Mouse (Mus musculus) ZHBTc4 (cell line): ENCODE data around the gene Smo.

ENCODE experiments used
- DNase-seq: peaks from one replicate; pipeline ENCODE4 v3.0.0-alpha.2; 2011; ENCODE audit warnings: low read depth, low spot score

Gene Smo

GRCm38 (mm10) chr6:29774161-29774560 lies 38.9 kb downstream of the Smo start:
- DNase-seq = no peak

DNA sequence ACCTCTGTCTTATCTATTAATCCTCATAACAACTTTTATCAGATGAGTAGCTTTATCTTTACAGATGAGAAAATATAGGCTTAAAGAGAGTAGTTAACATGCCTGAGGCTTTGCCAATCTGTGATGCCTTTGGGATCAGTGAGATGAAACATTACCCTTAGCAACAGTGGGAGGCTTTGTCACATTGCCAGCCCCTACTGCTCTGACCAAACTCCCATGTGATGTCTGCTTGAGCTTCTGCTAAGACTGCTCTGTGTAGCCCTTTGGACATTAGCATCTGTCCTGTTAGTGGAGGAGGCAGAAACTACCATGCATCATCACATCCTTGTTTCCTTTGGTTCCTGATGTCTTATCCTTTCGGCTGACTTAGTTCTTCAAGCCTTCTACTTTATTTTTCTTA lies 40.3 kb downstream of the Smo start:
- no peak for DNase-seq

DNA sequence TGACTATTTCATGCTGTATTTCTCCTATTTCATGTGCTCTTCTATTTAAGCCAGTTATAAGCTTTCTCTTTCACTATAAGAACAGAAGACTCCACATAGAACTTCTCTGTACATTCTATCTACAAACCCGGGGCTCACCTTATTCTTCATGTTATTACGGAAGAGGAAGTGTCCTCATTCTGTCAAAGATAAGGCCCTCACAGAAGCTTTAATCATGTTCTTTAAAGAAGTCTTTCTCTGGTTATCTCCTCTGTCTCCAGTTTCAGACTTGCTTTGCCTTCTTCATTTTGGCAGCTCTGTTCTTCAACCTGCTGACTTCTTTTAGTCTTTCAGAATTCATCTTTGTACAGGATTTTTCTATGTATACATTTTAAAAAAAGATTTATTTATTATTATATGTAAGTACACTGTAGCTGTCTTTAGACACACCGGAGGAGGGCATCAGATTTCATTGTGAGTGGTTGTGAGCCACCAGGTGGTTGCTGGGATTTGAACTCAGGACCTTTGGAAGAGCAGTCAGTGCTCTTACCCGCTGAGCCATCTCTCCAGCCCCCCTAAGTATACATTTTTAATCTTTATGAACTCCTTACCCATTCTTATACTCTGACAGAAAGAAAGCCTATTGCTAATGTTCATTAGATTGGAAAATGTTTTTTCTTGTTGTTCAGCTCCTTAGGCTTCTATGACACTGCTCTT lies 41.4 kb downstream of the Smo start:
- DNase-seq = no peak

DNA sequence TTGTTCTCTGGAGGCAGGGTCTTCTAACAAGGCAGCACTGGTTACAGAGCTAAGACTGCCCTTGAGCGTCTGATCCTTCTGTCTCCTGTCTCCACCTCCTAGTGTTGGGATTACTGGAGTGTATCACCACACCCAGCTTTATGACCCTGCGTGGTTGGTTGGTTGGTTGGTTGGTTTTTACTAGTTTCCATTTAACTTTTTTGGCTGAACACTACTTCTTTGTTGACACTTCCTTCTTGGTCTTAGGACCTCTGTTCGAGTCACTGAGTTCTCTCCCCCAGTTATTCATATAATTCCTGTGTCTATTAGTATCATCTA lies 41.9 kb downstream of the Smo start:
- peak; percentile 55 for DNase-seq

GRCm38 (mm10) chr6:29780082-29780481 lies 44.8 kb downstream of the Smo start:
- DNase-seq = no peak

DNA sequence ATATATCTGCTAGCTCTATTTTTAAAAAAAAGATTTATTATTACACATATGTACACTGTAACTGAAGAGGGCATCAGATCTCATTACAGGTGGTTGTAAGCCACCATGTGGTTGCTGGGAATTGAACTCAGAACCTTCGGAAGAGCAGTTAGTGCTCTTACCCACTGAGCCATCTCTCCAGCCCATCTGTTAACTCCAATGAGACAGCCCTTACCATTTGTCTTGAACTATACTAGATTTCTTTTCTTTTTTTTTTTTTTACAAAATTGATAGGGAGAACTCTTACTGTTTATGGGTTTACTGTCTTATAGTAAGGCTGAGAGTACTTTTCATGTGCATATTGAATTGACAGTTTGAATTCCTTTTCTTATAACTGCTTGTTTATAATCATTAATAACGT lies 45.3 kb downstream of the Smo start:
- DNase-seq = no peak

DNA sequence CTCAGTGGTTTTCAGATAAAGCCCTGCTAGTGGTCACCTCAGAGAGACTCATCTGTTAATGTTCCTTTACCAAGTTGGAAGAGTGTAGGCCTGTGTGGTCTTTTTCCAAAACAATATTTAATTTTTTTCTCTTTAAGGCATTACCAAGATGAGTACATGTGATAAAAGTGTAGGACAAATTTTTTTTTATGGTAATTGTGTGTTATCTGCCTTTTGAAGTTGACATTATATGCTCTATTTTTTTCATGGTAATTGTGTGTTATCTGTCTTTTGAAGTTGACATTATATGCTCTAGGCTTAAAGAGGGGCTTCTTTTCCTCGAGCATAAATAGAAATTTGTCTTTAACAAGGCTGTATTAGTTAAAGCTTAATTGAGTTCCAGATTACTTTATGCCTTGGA lies 46.9 kb downstream of the Smo start:
- no peak for DNase-seq

GRCm38 (mm10) chr6:29783960-29784359 lies 48.7 kb downstream of the Smo start:
- DNase-seq = no peak

GRCm38 (mm10) chr6:29784413-29785021 lies 49.2 kb downstream of the Smo start:
- peak; percentile 11 for DNase-seq

GRCm38 (mm10) chr6:29785759-29786158 lies 50.5 kb downstream of the Smo start:
- DNase-seq = no peak

- DNase-seq = peak; percentile 37
Observed at GRCm38 (mm10) chr6:29788779-29789350, 53.6 kb downstream of the Smo start.

- no peak for DNase-seq
Observed at GRCm38 (mm10) chr6:29790014-29790698, 54.9 kb downstream of the Smo start.

DNA sequence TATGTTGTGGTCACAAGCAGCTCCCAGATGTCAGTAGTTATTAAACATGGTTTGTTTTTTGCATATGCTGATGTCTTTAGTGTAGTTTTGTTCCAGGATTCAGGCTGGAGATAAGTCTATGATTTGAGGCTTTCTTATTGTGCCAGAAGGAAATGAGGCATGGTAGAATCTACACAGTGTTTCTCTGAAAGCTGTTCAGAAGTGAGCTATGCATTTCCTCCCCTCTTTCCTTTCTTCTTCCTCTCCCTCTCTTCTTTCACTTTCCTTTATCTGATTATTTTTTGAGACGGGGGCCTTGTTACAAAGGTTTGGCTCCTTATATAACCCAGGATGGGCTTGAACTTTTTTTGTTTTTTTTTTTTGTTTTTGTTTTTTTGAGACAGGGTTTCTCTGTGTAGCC lies 58.2 kb downstream of the Smo start:
- DNase-seq = no peak

- no peak for DNase-seq
Observed at GRCm38 (mm10) chr6:29794582-29794981, 59.3 kb downstream of the Smo start.

DNA sequence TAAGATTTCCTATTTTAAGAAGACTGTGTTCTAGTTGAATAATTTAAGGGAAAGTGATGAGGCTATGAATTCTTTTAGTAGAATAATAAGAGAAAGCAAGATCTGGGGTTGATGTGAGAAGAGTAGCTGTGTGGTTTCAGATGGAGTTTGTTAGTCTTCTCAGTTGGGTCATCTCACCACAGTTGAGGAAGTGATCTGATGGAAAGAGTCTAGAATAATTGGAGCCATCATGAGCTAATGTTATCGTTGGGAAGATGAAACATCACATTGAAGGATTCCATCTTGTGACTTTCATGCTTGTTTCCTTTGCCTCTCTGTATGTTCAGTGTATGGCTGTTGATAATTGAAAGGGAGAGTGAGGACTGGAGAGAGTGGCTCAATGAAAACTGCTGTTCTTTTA lies 67.7 kb downstream of the Smo start:
- no peak for DNase-seq

- no peak for DNase-seq
Observed at GRCm38 (mm10) chr6:29804006-29804405, 68.7 kb downstream of the Smo start.

- DNase-seq = no peak
Observed at GRCm38 (mm10) chr6:29805381-29805780, 70.1 kb downstream of the Smo start.
